ENCODE assay signal across 13 mouse cellular contexts in genomic region chr1:105925617-105926370, GRCm38 (mm10).
DNase-seq lines count a peak whose midpoint lies in the region; ATAC-seq and TF ChIP-seq lines count a peak whose summit lies in the region.
"Had no signal": no experiment of that assay in that cellular context is flagged by ENCODE, and none has a peak within 500 bp of the region (broad histone marks: within the 10 kb centered on the region; RNA-seq: fewer than 3 reads in every experiment).

No protein-coding gene starts in this region.

- peaks cover 6% of the 10 kb centered on the region for H3K4me1 ChIP-seq in lung, adult 2 months (ENCODE audit: control insufficient read depth, insufficient read depth, low read length)
- no peaks in the 10 kb centered on the region for H3K4me1 ChIP-seq in neural tube, embryonic 15.5 days
- no peaks in the 10 kb centered on the region for H3K4me1 ChIP-seq in hindbrain, embryonic 14.5 days (replicated peaks; ENCODE audit: control insufficient read depth, insufficient read depth, low read length)
- H3K4me1 ChIP-seq: hindbrain, embryonic 15.5 days; limb, embryonic 10.5 days; midbrain, embryonic 15.5 days had no signal

- H3K36me3 ChIP-seq in neural tube, embryonic 15.5 days, result no peaks in the 10 kb centered on the region
- H3K36me3 ChIP-seq in hindbrain, embryonic 14.5 days (replicated peaks; ENCODE audit: control insufficient read depth, insufficient read depth), result no peaks in the 10 kb centered on the region
- H3K36me3 ChIP-seq: hindbrain, embryonic 15.5 days; limb, embryonic 10.5 days; midbrain, embryonic 15.5 days had no signal

- TF ChIP-seq POLR2A in lung, adult 2 months (IDR thresholded peaks at IDR 0.05; ENCODE audit: borderline replicate concordance, extremely low read depth, low read depth, low read length), result no peak

- WGBS in lung, adult 2 months, result 40% methylated on average over 3 of the region's 3 CpGs
- WGBS in neural tube, embryonic 15.5 days, result 82% methylated on average over 3 of the region's 3 CpGs
- 79% methylated on average over 3 of the region's 3 CpGs for WGBS in hindbrain, embryonic 14.5 days

- no peak overlapping the region for H3K27ac ChIP-seq in neural tube, embryonic 15.5 days (replicated peaks)
- H3K27ac ChIP-seq in hindbrain, embryonic 14.5 days, result no peak overlapping the region
- H3K27ac ChIP-seq: hindbrain, embryonic 15.5 days; limb, embryonic 10.5 days; midbrain, embryonic 15.5 days had no signal

- H3K9me3 ChIP-seq in neural tube, embryonic 15.5 days (replicated peaks), result no peaks in the 10 kb centered on the region
- H3K9me3 ChIP-seq in hindbrain, embryonic 14.5 days (ENCODE audit: control insufficient read depth, low read length), result no peaks in the 10 kb centered on the region
- H3K9me3 ChIP-seq: hindbrain, embryonic 15.5 days; limb, embryonic 10.5 days; midbrain, embryonic 15.5 days had no signal

- no peak overlapping the region for H3K9ac ChIP-seq in neural tube, embryonic 15.5 days (replicated peaks)
- no peak overlapping the region for H3K9ac ChIP-seq in hindbrain, embryonic 14.5 days
- H3K9ac ChIP-seq: forebrain, postnatal 0 days; hindbrain, embryonic 15.5 days; midbrain, embryonic 15.5 days had no signal

- H3K4me2 ChIP-seq in neural tube, embryonic 15.5 days, result no peak overlapping the region
- H3K4me2 ChIP-seq in hindbrain, embryonic 14.5 days (replicated peaks), result no peak overlapping the region
- H3K4me2 ChIP-seq: hindbrain, embryonic 15.5 days; midbrain, embryonic 15.5 days had no signal

- no peaks in the 10 kb centered on the region for H3K27me3 ChIP-seq in neural tube, embryonic 15.5 days (replicated peaks)
- H3K27me3 ChIP-seq in hindbrain, embryonic 14.5 days (ENCODE audit: control insufficient read depth, insufficient read depth, low read length), result no peaks in the 10 kb centered on the region
- H3K27me3 ChIP-seq: hindbrain, embryonic 15.5 days; midbrain, embryonic 15.5 days had no signal

- no peak overlapping the region for H3K4me3 ChIP-seq in lung, adult 2 months (replicated peaks; ENCODE audit: extremely low read depth, low read depth, low read length)
- H3K4me3 ChIP-seq in neural tube, embryonic 15.5 days (replicated peaks), result no peak overlapping the region
- no peak overlapping the region for H3K4me3 ChIP-seq in hindbrain, embryonic 14.5 days (replicated peaks; ENCODE audit: low read length)
- H3K4me3 ChIP-seq: hindbrain, embryonic 15.5 days; limb, embryonic 10.5 days; midbrain, embryonic 15.5 days had no signal

- DNase-seq in heart, adult 11 months, result peak; percentile 87
- no peak for DNase-seq in heart, postnatal 10 days
- DNase-seq in lung, adult 18-20 months, result peak; percentile 46 to 73
- no peak for DNase-seq in lung, adult 2 months
- DNase-seq in right cerebral cortex, postnatal 4 days, result no peak
- DNase-seq in hindbrain, embryonic 14.5 days (ENCODE audit: low spot score), result no peak
- DNase-seq: cerebellum, adult 2 months; forebrain, postnatal 0 days had no signal

- intact Hi-C loops in heart, postnatal 10 days (cut with DNase I), result no loop called here

- ATAC-seq in granulocyte monocyte progenitor cell, adult 5-6 weeks (replicated peaks; ENCODE audit: poor library complexity, severe bottlenecking), result peak; percentile 53
- ATAC-seq in neural tube, embryonic 15.5 days (ENCODE audit: low FRiP score), result no peak
- no peak for ATAC-seq in hindbrain, embryonic 14.5 days (ENCODE audit: low FRiP score)
- ATAC-seq: forebrain, postnatal 0 days; midbrain, embryonic 15.5 days had no signal

- no peak for TF ChIP-seq CTCF in lung, adult 2 months (IDR thresholded peaks at IDR 0.05; ENCODE audit: insufficient read depth, low read length)

Comparison
In these comparisons a context has a peak if more than half of its experiments do, and no peak if none do; other contexts are left out.
1. DNase-seq: peak in heart, adult 11 months (single experiment) and lung, adult 18-20 months (2 of 2); none in heart, postnatal 10 days (0 of 2), lung, adult 2 months (single experiment), right cerebral cortex, postnatal 4 days (single experiment) and hindbrain, embryonic 14.5 days (single experiment).